Mouse (Mus musculus): Measurements from ENCODE around the gene Ip6k1. TPM values are rescaled to one million over a fixed set of nuclear protein-coding genes. Genes with fewer than 3 reads are reported as not detected.

Ip6k1 gene
- total RNA-seq, 2 experiments from 2014 or later: 123 to 128 TPM

DNA sequence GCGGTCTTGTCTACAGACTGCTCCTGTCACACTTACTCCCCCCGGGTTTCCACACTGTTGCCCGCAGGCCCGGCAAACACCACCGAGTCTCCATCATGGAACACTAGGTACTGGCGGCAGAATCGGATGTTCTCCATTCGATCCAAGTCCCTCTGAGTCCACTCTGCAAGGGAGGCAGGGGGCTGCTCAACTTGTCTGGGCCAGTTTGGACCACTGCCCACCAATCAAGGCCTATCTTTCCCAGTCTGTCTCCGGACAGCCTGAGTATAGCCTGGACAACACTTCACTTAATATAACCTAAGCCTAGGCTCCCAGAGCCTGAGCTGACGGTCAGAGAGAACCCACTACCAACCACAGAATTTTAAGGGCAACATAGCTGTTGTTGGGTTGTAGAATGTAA, 91.3 kb downstream of the Ip6k1 start:
- DNase-seq (ENCODE audit: low spot score in 2 of 2): no peak

DNA sequence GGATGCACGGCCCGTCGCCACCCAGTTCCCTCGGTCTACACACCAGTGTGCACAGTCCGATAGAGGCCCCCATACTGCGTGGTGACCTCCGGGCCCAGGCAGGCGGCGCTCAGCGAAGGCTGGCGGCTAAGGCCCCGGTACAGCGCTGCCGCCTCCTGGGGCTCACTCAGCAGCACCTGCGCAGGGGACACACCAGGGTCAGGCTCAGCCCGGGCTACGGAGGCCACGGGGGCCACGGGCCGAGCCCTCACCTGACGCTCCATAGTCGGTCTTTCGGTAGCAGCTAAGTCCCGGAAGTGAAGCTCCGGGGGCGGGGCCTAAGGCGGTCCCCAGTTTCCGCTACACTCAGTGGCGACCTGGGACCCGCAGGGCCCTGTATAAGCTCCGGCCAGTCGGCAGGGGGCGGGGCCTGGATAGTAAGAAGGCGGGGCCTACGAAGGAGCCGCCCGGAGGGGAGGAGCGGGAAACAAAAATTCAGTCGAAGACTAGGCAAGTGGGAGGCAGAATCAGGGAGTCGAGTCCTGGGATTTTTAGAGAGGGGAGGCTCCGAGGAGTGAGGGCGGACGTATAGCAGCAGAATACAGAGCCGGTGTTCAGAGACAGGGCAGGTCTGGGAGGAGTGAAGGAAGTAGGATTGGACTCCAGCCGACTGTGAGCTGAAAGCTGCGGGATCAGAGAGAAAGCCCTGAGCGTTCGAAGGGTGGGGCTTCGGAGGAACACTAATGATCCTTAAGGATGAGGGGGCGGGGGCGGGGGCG, 92.1 kb downstream of the Ip6k1 start, which contains the start of gene Apeh:
TSS of gene Apeh (minus strand) at position 423 of the 758 bp plus-strand sequence.
- DNase-seq (ENCODE audit: low spot score in 2 of 2): peak; percentile 85 to 93

DNA sequence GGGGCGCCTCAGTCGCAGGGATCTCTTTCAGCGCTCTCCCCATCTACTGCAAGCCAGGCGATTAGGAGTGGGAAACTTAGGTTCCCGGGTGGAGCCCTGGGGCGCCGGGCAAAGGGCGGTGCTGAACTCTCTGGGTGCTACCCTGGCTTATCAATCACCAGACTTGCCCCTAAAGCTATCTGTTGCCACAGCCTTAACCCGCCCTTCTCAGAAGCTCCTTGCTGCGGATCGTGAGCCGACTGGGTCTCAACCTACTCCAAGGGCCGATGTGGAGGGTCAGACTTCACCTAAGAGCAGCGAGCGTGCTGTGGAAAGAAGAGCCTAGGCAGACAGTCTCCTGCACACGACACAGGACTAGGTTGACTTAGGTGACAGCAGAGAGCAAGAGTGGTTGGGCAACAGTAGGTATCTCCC, 92.7 kb downstream of the Ip6k1 start:
- no peak for DNase-seq (ENCODE audit: low spot score in 2 of 2)

DNA sequence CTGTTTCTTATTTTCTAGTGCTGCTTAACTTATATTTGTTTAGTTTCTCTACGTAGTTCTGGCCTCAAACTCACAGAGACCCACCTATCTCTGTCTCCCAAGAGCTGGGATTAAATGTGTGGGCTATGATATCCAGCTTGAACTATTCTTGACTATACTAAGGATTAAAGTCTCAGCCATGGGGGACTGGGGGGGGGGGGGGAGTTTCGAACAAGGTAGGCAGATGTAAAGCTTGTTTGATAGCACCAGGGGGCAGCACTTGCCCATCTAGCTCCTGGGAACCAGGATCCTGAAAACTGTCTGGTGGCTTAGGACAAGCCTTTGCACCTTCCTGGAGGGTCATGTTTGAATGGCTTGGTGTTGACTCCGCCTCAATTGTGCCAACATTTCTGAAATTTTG, 93.2 kb downstream of the Ip6k1 start:
- DNase-seq (ENCODE audit: low spot score in 2 of 2): no peak

DNA sequence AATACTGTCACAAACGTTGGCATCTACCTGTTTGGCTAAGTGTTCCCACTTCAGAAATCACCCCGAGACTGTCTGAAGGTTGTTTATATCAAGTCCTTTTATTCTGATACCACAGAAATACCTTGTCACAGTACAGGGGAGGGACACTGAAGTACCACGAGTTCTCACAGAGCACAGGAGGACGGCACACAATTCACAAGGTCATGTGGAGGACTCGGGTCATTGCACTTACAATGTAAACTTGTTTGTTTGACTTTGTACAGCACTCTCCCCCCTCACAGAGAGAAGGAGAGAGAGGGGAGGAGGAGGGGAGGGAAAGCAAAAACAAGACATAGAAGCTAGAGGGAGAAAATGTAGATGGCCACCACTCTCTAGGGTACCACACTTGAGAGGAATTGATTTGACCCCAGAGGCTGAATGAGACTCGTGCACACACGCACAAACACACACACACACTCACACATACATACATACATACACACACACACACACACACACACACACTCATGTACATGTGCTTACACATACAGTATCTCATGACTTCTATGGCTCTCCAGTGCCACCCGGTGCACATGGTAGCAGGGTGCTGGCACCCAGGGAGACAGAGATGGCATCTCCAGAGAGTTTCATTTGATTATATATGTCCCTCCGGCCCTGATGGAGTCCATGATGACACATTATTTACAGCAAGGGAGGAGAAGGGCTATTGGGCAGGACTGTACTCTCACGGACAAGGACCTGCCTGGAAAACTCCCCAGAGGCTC, 93.8 kb downstream of the Ip6k1 start:
- DNase-seq (ENCODE audit: low spot score in 2 of 2): no peak

Small RNA genes within 50 kb of the gene (microRNA-seq; reads per million reads assigned to microRNA genes)
- not detected for gene Mir7088

Other genes with a start within 250 kb of the Ip6k1 start
- gene Rbm5, start 231.5 kb upstream of the Ip6k1 start, total RNA-seq (2021): 100 to 1,000 TPM; 152 to 155 TPM
- 10 to 100 TPM; 56.4 to 61.8 TPM for gene Rbm6, start 129.3 kb upstream of the Ip6k1 start, total RNA-seq (2021)
- 10 to 100 TPM; 11.8 to 11.9 TPM for gene Mon1a, start 114.3 kb upstream of the Ip6k1 start, total RNA-seq (2021)
- gene Mst1r, start 95.6 kb upstream of the Ip6k1 start, total RNA-seq (2021): 10 to 100 TPM; 10.8 to 15.7 TPM
- not detected for gene Actl11, start 74.0 kb upstream of the Ip6k1 start, total RNA-seq (2021)
- 1 to 10 TPM; 3.5 to 4.0 TPM for gene Camkv, start 66.8 kb upstream of the Ip6k1 start, total RNA-seq (2021)
- gene Traip, start 52.4 kb upstream of the Ip6k1 start, total RNA-seq (2021): 10 to 100 TPM; 14.4 to 16.3 TPM
- 10 to 100 TPM; 21.8 to 32.0 TPM for gene Uba7, start 27.0 kb upstream of the Ip6k1 start, total RNA-seq (2021)
- gene Gm20661, start 19.4 kb upstream of the Ip6k1 start, total RNA-seq (2021): 1 to 10 TPM; 1.1 to 1.4 TPM
- 10 to 100 TPM; 16.0 to 16.6 TPM for gene Inka1, start 16.6 kb upstream of the Ip6k1 start, total RNA-seq (2021)
- gene Cdhr4, start 10.0 kb upstream of the Ip6k1 start, total RNA-seq (2021): 1 to 10 TPM; 2.9 to 5.4 TPM
- gene Gm20662, start 6.2 kb upstream of the Ip6k1 start, total RNA-seq (2021): 1 to 10 TPM in 1 of 2 experiments, under 1 TPM in 1; 0.53 to 1.3 TPM
- 10 to 100 TPM; 16.2 to 18.4 TPM for gene Gmppb, start 46.7 kb downstream of the Ip6k1 start, total RNA-seq (2021)
- gene Amigo3, start 50.7 kb downstream of the Ip6k1 start, total RNA-seq (2021): 1 to 10 TPM; 3.0 to 3.7 TPM
- gene Mst1, start 77.9 kb downstream of the Ip6k1 start, total RNA-seq (2021): 10 to 100 TPM in 1 of 2 experiments, under 1 TPM in 1; 0.67 to 10.3 TPM
- gene Rnf123, start 80.8 kb downstream of the Ip6k1 start, total RNA-seq (2021): 10 to 100 TPM; 73.2 to 76.8 TPM
- 100 to 1,000 TPM in 1 of 2 experiments, 10 to 100 TPM in 1; 93.0 to 110 TPM for gene Apeh, start 92.1 kb downstream of the Ip6k1 start, total RNA-seq (2021)
- gene Bsn, start 187.9 kb downstream of the Ip6k1 start, total RNA-seq (2021): 1 to 10 TPM; 3.9 to 4.4 TPM